Mouse (Mus musculus) spleen, adult 12 weeks (tissue): ENCODE measurements around the gene Kcnj8.
"Not testable (repeated sequence)": the region's sequence is repeated elsewhere in the genome, so short reads cannot be mapped to it uniquely, and the experiment has no call there.

Source experiments
- DNase-seq: peaks from one replicate; pipeline ENCODE4 v3.0.0; 2022; ENCODE audit warnings: low spot score

Kcnj8 gene

DNA sequence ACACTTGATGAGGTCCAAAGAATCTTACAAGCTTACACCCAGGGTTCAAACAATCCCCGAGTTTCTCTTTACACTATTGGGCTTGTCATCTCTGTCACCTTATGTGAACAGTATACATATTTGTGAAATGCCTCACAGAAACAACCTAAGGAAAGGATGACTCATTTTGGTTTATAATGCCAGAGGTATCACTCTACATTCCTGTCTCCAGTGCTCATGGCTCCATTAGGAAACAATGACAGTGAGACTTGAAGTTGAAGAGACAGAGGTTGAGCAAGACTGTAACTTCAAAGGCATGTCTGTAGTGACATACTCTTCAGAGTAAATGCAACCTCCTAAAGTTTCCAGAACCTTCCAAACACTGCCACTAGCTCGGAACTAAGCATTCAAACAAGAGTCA, 23.0 kb downstream of the Kcnj8 start:
- no peak for DNase-seq

DNA sequence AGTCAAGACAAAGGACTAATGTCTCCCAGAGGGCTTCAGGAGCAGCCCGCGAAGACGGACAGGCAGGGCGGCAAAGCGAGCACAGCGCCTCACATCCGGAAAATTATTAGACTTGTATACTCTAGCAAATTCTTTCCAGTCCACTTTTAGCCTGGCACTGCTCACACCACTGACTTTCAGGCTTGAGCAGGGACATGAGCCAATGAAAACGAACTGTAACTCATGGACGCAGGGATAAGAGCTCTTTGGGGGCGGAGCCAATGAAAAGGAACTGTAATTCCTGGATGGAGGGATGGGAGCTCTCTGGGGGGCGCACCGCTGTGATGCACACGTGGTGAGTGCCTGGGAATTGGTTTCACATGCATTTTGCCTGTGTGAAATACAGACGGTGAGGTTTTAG, 26.3 kb downstream of the Kcnj8 start:
- DNase-seq = no peak

- DNase-seq = no peak
These were observed 27.8 kb downstream of the Kcnj8 start for GRCm38 (mm10) chr6:142543648-142544047.

DNA sequence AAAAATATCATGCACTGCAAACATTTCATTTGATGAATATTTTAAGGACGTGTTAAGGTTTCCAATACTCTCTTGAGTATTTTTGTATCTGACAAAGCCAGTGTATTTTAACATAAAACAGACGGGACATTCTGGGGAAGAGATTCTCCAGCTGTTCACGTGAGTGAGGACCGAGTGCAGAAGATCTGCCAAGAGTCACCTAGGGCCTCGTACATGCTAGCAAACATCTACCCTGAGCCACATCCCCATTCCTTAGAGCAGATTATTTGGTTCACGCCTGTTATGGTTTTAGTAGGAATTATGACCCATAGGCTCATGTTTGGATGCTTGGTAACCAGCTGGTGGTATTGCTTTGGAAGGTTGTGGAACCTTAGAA, 28.6 kb downstream of the Kcnj8 start:
- no peak for DNase-seq

DNA sequence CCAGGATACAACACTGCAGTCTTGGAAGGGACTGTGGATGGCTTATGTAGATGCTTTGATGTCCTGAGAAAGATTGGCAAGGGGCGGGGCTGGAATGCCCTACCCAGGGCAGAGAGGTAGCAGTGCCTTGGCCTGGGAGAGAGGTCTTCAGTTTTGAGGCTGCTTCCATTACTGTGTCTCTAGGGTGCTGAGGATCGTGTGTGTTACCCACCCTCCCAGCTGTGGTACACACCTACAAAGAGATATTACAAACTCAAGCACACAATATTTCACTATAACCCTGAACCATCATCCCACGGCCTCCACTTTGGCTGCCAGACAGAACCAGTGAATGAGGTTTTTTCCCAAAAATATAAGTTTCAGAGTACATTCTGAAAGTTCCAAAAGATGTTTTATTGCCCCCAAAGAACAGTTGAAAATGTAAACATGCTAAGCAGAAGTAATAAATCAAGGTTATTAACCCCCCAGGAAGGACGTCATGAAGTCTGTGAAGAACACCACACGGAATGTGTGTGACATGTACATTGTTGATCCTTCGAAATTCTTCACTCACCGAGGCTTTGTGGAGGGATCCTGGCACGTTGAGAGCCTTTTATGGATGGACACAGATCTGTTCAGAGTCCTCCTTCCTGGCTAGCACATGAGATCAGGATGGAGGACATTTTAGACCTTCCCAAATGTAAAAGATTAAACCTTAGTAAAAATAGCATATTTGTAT, 29.2 kb downstream of the Kcnj8 start:
- no peak for DNase-seq

DNA sequence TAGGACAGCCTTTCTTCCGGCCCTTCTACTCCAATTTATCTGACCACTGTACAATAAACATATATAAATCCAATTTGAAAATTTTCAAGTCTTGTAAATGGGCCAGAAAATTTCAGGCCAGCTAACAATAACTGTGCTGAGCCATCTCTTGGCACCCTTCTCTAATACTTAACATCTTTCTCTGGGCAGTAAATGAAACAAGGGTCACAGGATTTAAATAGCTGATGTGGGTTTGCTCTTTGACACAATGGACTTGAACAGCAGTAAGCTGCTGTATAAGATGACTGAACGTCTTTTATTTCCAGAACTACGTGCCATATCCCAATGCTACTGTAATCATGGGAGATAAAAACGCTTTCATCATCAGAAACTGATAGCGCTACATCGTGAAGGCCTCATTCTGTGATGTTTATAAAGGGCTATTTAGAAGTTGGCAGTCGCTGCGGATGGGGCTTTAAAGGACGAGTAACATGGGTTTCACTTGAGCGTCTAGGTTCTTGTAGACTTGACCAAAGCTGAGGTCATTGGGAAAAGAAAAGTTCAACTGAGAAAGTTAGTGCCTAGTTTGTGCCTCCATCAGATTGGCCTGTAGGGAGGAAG, 30.8 kb downstream of the Kcnj8 start:
- DNase-seq = no peak

DNA sequence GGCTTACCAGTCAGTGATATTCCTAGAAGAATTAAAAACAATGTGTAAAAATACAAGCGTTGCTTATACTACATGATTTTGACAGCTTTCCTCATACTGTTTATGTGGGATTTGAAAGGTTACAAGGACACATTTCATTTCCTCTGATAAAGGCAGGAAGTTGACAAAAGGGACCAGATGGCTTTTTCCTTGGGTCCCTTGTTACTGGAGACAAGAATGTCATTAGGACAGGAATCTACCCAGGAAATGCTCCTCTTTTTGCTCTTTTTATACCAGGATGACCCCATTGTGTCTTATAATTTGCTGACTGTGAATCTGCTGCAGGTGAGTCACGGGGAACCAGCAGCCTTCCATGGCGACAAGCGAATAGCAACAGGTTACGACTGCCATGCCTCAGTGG, 31.3 kb downstream of the Kcnj8 start:
- no peak for DNase-seq

GRCm38 (mm10) chr6:142538503-142538902, 32.9 kb downstream of the Kcnj8 start:
- no peak for DNase-seq

DNA sequence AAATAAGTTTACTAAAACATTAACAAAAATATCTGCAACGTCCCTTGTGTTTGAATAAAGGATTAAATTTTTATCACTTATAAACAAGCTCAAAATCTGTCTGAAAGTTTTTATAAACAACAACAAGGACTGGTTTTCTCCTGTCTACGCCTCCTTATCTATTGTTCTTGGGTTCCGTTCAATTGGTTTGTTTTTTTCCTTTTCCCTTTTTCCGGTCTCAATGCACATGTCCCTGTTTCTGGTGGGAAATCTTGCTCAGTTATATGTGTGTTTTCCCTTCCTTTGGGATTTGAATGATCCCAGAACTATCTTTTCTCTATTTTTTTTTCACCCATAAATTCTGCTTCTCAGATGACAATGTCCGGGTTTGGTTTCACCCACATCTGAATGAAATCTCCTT, 38.0 kb downstream of the Kcnj8 start:
- no peak for DNase-seq

DNA sequence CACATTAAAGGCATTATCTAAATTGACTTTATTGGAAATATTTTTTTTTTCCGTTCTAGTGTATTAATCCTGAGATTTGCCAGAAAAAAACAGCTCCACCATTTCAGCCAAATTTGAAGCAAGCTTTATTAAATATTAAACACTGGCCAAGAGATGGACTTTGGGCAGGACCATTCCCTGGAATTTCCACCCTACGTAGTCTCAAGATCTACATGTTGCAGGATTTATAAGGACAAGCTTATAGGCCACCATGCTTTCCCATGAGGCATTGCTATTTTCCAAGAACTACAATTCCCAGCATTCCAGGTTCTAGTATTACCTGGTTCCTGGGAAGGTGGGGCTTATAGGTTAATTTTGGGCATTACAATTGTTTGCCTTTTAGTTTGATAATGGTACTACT, 38.7 kb downstream of the Kcnj8 start:
- no peak for DNase-seq

GRCm38 (mm10) chr6:142532141-142532540, 39.3 kb downstream of the Kcnj8 start:
- no peak for DNase-seq

GRCm38 (mm10) chr6:142530378-142530777, 41.0 kb downstream of the Kcnj8 start:
- no peak for DNase-seq

- no peak for DNase-seq
These were observed 41.7 kb downstream of the Kcnj8 start for GRCm38 (mm10) chr6:142529680-142530079.

DNA sequence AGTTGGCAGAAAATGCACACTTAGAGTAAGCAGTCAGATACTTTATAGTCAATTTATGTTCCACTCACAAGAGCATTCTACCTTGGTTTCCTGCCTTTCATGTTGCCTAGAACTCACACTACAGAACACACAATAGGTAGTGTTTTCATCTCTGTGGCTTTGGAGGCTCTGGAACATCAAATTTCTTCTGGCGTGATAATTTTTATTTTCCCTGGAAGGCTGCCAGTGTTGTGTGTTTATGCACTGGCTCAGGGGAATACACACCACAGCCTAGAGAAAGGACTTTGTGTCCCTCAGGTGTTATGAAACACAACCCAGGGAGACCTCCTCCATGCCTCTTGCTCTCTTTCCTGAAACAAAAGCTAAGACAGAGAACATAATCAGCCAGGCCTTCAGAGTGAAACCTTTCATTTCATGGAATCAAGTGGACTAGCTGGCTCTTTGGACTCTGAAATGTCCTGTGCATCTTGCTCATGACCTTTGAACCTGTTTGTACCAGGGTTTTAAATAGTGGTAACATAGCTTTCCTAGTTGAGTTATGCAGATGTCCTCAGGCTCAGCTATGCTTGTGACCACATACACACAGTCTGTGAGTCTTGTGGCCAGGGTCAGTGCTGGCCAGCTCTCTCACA, 43.4 kb downstream of the Kcnj8 start:
- DNase-seq = no peak

DNA sequence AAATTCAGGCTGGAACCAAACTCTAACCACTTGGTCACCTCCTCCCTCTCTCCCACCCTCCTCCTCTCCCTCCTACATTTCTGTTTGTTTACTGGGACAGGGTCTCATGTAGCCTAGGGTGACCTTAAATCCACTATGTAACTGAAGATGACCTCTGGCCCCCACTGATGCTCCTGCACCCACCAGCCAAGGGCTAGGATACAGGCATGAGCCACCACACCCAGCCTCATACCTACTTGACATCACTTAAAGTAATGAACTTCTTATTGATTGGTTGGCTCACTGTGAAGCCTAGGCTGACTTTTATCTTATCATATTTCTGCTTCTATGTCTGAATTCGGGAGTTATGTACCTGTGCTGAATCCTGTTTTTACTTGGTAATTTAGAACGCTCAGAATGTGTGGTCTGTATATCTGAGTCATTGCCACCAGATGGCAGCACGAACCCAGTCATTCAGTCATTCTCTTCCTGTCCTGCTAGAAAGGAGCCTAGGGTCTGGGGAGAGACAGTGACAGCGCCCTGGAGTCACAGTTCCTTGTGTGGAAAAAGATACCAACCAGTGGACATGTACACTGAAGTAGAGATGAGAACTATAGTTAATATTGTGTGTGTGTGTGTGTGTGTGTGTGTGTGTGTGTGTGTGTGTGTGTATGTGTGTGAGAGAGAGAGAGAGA, 46.6 kb downstream of the Kcnj8 start:
- DNase-seq = no peak

DNA sequence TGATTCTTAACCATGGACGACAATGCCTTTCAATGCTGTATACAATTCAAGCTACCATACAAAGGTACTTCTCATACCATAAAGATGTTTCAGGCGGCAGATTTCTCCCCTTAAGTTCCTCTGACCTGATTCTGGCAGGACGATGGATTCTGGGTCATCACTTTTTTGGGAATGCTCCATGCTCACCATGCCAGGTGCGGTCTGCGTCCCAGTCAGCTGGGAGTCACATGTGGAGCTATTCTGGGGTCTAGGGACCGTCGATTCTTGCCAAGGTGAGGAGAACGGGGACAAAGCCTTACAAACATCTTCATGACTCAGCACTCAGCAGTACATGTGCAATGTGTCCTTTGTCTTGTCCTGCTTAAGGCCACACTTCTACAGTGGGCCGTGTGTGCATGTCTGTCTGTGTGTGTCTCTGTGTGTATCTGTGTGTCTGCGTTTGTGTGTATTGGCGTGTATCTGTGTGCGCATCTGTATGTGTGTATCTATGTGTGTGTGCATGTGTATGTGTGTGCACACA, 49.8 kb downstream of the Kcnj8 start:
- no peak for DNase-seq

GRCm38 (mm10) chr6:142519110-142519509, 52.3 kb downstream of the Kcnj8 start:
- DNase-seq = no peak

- DNase-seq = not testable (repeated sequence)
These were observed 56.0 kb downstream of the Kcnj8 start for GRCm38 (mm10) chr6:142515379-142515778.

- DNase-seq = no peak
These were observed 56.5 kb downstream of the Kcnj8 start for GRCm38 (mm10) chr6:142514912-142515311.
